Mouse (Mus musculus) myocyte (in vitro differentiated cells): ENCODE results near the gene Tedc1.

Experiments
- CEBPB ChIP-seq: IDR thresholded peaks from 2 replicates; pipeline ENCODE4 v1.6.1; 2011; ENCODE audit warnings: mild to moderate bottlenecking, moderate library complexity; ENCODE audit not compliant: poor library complexity, insufficient read depth, severe bottlenecking
- E2F4 ChIP-seq: IDR thresholded peaks from one replicate; pipeline ENCODE4 v1.6.1; 2011; ENCODE audit warnings: mild to moderate bottlenecking, control low read depth, moderate library complexity; ENCODE audit not compliant: insufficient read depth
- MAX ChIP-seq: IDR thresholded peaks from one replicate; pipeline ENCODE4 v1.6.1; 2011; ENCODE audit warnings: low read depth, mild to moderate bottlenecking, control low read depth
- MYOG ChIP-seq, 3 experiments: IDR thresholded peaks; one replicate each; pipeline ENCODE4 v1.6.1; 2011; ENCODE audit warnings: control low read depth in 2 of 3, low read depth in 2 of 3, mild to moderate bottlenecking in 2 of 3; ENCODE audit not compliant: insufficient read length in 2 of 3, control insufficient read depth in 1 of 3, insufficient read depth in 1 of 3
- POLR2A ChIP-seq: IDR thresholded peaks from one replicate; pipeline ENCODE4 v1.6.1; 2011; ENCODE audit warnings: low read depth, mild to moderate bottlenecking, control low read depth, moderate library complexity; ENCODE audit not compliant: insufficient read length
- POLR2AphosphoS2 ChIP-seq: IDR thresholded peaks from one replicate; pipeline ENCODE4 v1.6.1; 2011; ENCODE audit warnings: low read depth, control low read depth; ENCODE audit not compliant: insufficient read length
- REST ChIP-seq: IDR thresholded peaks from one replicate; pipeline ENCODE4 v1.6.1; 2011; ENCODE audit warnings: mild to moderate bottlenecking, control low read depth, moderate library complexity; ENCODE audit not compliant: insufficient read depth, insufficient read length
- SRF ChIP-seq: IDR thresholded peaks from one replicate; pipeline ENCODE4 v1.6.1; 2011; ENCODE audit warnings: low read depth; ENCODE audit not compliant: control insufficient read depth, insufficient read length
- TCF12 ChIP-seq: IDR thresholded peaks from one replicate; pipeline ENCODE4 v1.6.1; 2011; ENCODE audit warnings: mild to moderate bottlenecking, control low read depth; ENCODE audit not compliant: poor library complexity, insufficient read depth, severe bottlenecking
- TCF3 ChIP-seq: IDR thresholded peaks from one replicate; pipeline ENCODE4 v1.6.1; 2011; ENCODE audit warnings: low read depth, control low read depth; ENCODE audit not compliant: insufficient read length
- USF1 ChIP-seq: IDR thresholded peaks from one replicate; pipeline ENCODE4 v1.6.1; 2011; ENCODE audit warnings: low read depth, mild to moderate bottlenecking, control low read depth, moderate library complexity

DNA sequence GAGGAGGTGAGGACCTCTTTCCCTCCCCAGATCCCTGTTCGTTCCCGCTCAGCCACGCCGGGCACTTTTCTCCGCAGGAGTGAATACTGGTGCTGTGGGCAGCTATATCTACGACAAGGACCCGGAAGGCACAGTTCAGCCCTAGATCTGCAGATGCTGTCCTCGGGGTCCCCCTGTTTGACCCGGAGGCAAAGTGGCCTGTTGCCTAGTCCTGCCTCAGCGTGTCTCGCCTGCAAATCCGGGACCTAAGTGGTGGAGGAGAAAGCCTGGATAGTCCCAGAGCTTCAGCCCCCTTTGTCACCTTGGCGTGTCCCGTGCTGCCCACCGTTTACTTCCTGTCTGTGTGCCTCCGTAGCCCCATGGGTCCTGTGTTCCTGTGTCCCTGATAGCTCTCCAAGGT, 11.3 kb upstream of the Tedc1 start:
- TF ChIP-seq POLR2A = no peak
- TF ChIP-seq POLR2AphosphoS2 = no peak
- TF ChIP-seq MYOG (IDR thresholded peaks at IDR 0.05; ENCODE audit: control insufficient read depth in 1 of 3, insufficient read depth in 1 of 3, insufficient read length in 2 of 3, low read depth in 2 of 3) = no peak
- TF ChIP-seq E2F4 = no peak
- no peak for TF ChIP-seq SRF
- TF ChIP-seq TCF3 = no peak
- no peak for TF ChIP-seq TCF12
- TF ChIP-seq CEBPB = no peak
- no peak for TF ChIP-seq MAX
- TF ChIP-seq USF1 = no peak
- TF ChIP-seq REST = no peak
